Comparison of ENCODE assay signal across 9 mouse cellular contexts in genomic region chr17:35514756-35515155, GRCm38 (mm10). TPM values are rescaled to one million over a fixed set of nuclear protein-coding genes. Genes with fewer than 3 reads are reported as not detected.
A peak's percentile ranks its signal among the peaks of the same experiment; 100 is the strongest.
DNase-seq lines count a peak whose midpoint lies in the region; ATAC-seq and TF ChIP-seq lines count a peak whose summit lies in the region.
"Had no signal": no experiment of that assay in that cellular context is flagged by ENCODE, and none has a peak within 500 bp of the region (broad histone marks: within the 10 kb centered on the region; RNA-seq: fewer than 3 reads in every experiment).

No protein-coding gene starts in this region.

- no peaks in the 10 kb centered on the region for H3K9me3 ChIP-seq in lung, embryonic 15.5 days
- H3K9me3 ChIP-seq in lung, postnatal 0 days (ENCODE audit: low read length) = no peaks in the 10 kb centered on the region
- no peaks in the 10 kb centered on the region for H3K9me3 ChIP-seq in limb, embryonic 12.5 days
- H3K9me3 ChIP-seq in stomach, embryonic 16.5 days (replicated peaks; ENCODE audit: control insufficient read depth, low read length) = no peaks in the 10 kb centered on the region

- no peak for TF ChIP-seq CTCF in lung, postnatal 0 days (IDR thresholded peaks at IDR 0.05)
- no peak for TF ChIP-seq CTCF in embryonic fibroblast, embryonic 13.5 days (IDR thresholded peaks at IDR 0.05; ENCODE audit: borderline replicate concordance, insufficient read depth, low read length)

- no peak for ATAC-seq in lung, embryonic 15.5 days (ENCODE audit: borderline replicate concordance, extremely low read depth, low FRiP score, low TSS enrichment)
- ATAC-seq in lung, postnatal 0 days = no peak
- no peak for ATAC-seq in limb, embryonic 12.5 days (ENCODE audit: insufficient number of reproducible peaks, insufficient read depth, low FRiP score, low TSS enrichment, low read depth)
- ATAC-seq in stomach, embryonic 16.5 days (ENCODE audit: insufficient read depth, low FRiP score) = no peak

- no peak for TF ChIP-seq POLR2A in embryonic fibroblast, embryonic 13.5 days (IDR thresholded peaks at IDR 0.05; ENCODE audit: low read depth, low read length)

- no peak overlapping the region for H3K27ac ChIP-seq in lung, embryonic 15.5 days
- no peak overlapping the region for H3K27ac ChIP-seq in lung, postnatal 0 days (ENCODE audit: low read length)
- H3K27ac ChIP-seq in embryonic fibroblast, embryonic 13.5 days (ENCODE audit: insufficient read depth, low read length) = no peak overlapping the region
- H3K27ac ChIP-seq in limb, embryonic 12.5 days = no peak overlapping the region
- no peak overlapping the region for H3K27ac ChIP-seq in stomach, embryonic 16.5 days (ENCODE audit: low read length)

- no peak for DNase-seq in lung, postnatal 0 days (ENCODE audit: low spot score)
- DNase-seq in thymus, postnatal 36 days = no peak
- DNase-seq in Muller cell, postnatal 12 days (ENCODE audit: inconsistent ontology term) = no peak
- DNase-seq: cerebellum, postnatal 36 days; kidney, adult 8-10 months had no signal

- peak overlapping the region; percentile 62 for H3K9ac ChIP-seq in lung, embryonic 15.5 days
- no peak overlapping the region for H3K9ac ChIP-seq in lung, postnatal 0 days (replicated peaks; ENCODE audit: low read depth)
- H3K9ac ChIP-seq in limb, embryonic 12.5 days (replicated peaks) = peak overlapping the region; percentile 51
- peak overlapping the region; percentile 79 for H3K9ac ChIP-seq in stomach, embryonic 16.5 days (ENCODE audit: low read length)

- peak overlapping the region; percentile 72 for H3K4me3 ChIP-seq in lung, embryonic 15.5 days
- no peak overlapping the region for H3K4me3 ChIP-seq in lung, postnatal 0 days (ENCODE audit: low read depth, low read length)
- 0 out of 2 replicates have a peak overlapping the region, but pooled peaks have one; percentile 23 for H3K4me3 ChIP-seq in embryonic fibroblast, embryonic 13.5 days (ENCODE audit: insufficient read depth, low read length)
- peak overlapping the region; percentile 51 for H3K4me3 ChIP-seq in limb, embryonic 12.5 days (replicated peaks)
- peak overlapping the region; percentile 62 for H3K4me3 ChIP-seq in stomach, embryonic 16.5 days (replicated peaks; ENCODE audit: low read length)

- TF ChIP-seq EP300 in lung, postnatal 0 days (IDR thresholded peaks at IDR 0.05) = no peak

- H3K27me3 ChIP-seq in lung, embryonic 15.5 days = no peaks in the 10 kb centered on the region
- no peaks in the 10 kb centered on the region for H3K27me3 ChIP-seq in lung, postnatal 0 days (replicated peaks; ENCODE audit: insufficient read depth, low read length)
- no peaks in the 10 kb centered on the region for H3K27me3 ChIP-seq in limb, embryonic 12.5 days
- H3K27me3 ChIP-seq in stomach, embryonic 16.5 days (ENCODE audit: control insufficient read depth, insufficient read depth, low read length) = no peaks in the 10 kb centered on the region

- H3K4me1 ChIP-seq in lung, embryonic 15.5 days = peaks cover 40% of the 10 kb centered on the region
- peaks cover 9% of the 10 kb centered on the region; the same call in 1 of the 2 replicates for H3K4me1 ChIP-seq in lung, postnatal 0 days (ENCODE audit: insufficient read depth, low read depth, low read length)
- H3K4me1 ChIP-seq in embryonic fibroblast, embryonic 13.5 days (ENCODE audit: control insufficient read depth, insufficient read depth, low read length) = peaks cover 18% of the 10 kb centered on the region
- peaks cover 35% of the 10 kb centered on the region for H3K4me1 ChIP-seq in limb, embryonic 12.5 days (replicated peaks)
- peaks cover 24% of the 10 kb centered on the region for H3K4me1 ChIP-seq in stomach, embryonic 16.5 days (ENCODE audit: control insufficient read depth, insufficient read depth, low read length)

- 48% methylated on average over 6 of the region's 6 CpGs for WGBS in lung, embryonic 15.5 days
- WGBS in lung, postnatal 0 days = 54% methylated on average over 6 of the region's 6 CpGs
- WGBS in limb, embryonic 12.5 days = 40% methylated on average over 6 of the region's 6 CpGs
- 41% methylated on average over 6 of the region's 6 CpGs for WGBS in stomach, embryonic 16.5 days

- peaks cover 8% of the 10 kb centered on the region; the same call in 1 of the 2 replicates for H3K36me3 ChIP-seq in lung, embryonic 15.5 days
- H3K36me3 ChIP-seq in lung, postnatal 0 days (ENCODE audit: insufficient read depth, low read length) = no peaks in the 10 kb centered on the region
- peaks cover 27% of the 10 kb centered on the region for H3K36me3 ChIP-seq in limb, embryonic 12.5 days
- no peaks in the 10 kb centered on the region for H3K36me3 ChIP-seq in stomach, embryonic 16.5 days (ENCODE audit: control insufficient read depth, insufficient read depth, low read length)

- H3K4me2 ChIP-seq in lung, embryonic 15.5 days = peak overlapping the region; percentile 86
- H3K4me2 ChIP-seq in lung, postnatal 0 days (replicated peaks; ENCODE audit: low read depth, low read length) = no peak overlapping the region
- peak overlapping the region; percentile 69 for H3K4me2 ChIP-seq in limb, embryonic 12.5 days
- peak overlapping the region; percentile 87 for H3K4me2 ChIP-seq in stomach, embryonic 16.5 days (ENCODE audit: low read depth, low read length)

RNA-seq across cellular contexts. Expression of gene Tcf19, which starts 1.9 kb away (rescaled TPM):
- polyA plus RNA-seq in lung, embryonic 15.5 days (2015; fragmentation: Nextera tagmentation; extraction: Ambion mirVana) = 92.0 and 92.1 TPM in 2 replicates
- 14.2 and 17.4 TPM in 2 replicates for polyA plus RNA-seq in lung, postnatal 0 days (2015; fragmentation: Nextera tagmentation; extraction: Ambion mirVana)
- polyA plus RNA-seq in embryonic fibroblast, embryonic 13.5 days (2011; ENCODE audit: insufficient read length, low read depth, missing spikeins) = 25.5 and 30.6 TPM in 2 replicates
- 60.5 and 62.3 TPM in 2 replicates for polyA plus RNA-seq in limb, embryonic 12.5 days (2016; fragmentation: Nextera tagmentation; extraction: Ambion mirVana)
- polyA plus RNA-seq in stomach, embryonic 16.5 days (2015; fragmentation: Nextera tagmentation; extraction: Ambion mirVana) = 79.6 and 83.1 TPM in 2 replicates

RNA-seq across cellular contexts. Expression of gene Cchcr1, which starts 2.1 kb away (rescaled TPM):
- 21.2 and 23.3 TPM in 2 replicates for polyA plus RNA-seq in lung, embryonic 15.5 days (2015; fragmentation: Nextera tagmentation; extraction: Ambion mirVana)
- polyA plus RNA-seq in lung, postnatal 0 days (2015; fragmentation: Nextera tagmentation; extraction: Ambion mirVana) = 5.1 and 5.9 TPM in 2 replicates
- polyA plus RNA-seq in embryonic fibroblast, embryonic 13.5 days (2011; ENCODE audit: insufficient read length, low read depth, missing spikeins) = 18.6 and 22.8 TPM in 2 replicates
- polyA plus RNA-seq in limb, embryonic 12.5 days (2016; fragmentation: Nextera tagmentation; extraction: Ambion mirVana) = 26.1 and 26.3 TPM in 2 replicates
- polyA plus RNA-seq in stomach, embryonic 16.5 days (2015; fragmentation: Nextera tagmentation; extraction: Ambion mirVana) = 17.5 and 19.4 TPM in 2 replicates

RNA-seq across cellular contexts. Expression of gene Pou5f1, which starts 8.9 kb away (rescaled TPM):
- 0.11 and 0.14 TPM in 2 replicates for polyA plus RNA-seq in lung, embryonic 15.5 days (2015; fragmentation: Nextera tagmentation; extraction: Ambion mirVana)
- 0.13 TPM in 1 of 2 replicates, not detected in the other for polyA plus RNA-seq in lung, postnatal 0 days (2015; fragmentation: Nextera tagmentation; extraction: Ambion mirVana)
- 0.39 TPM in 1 of 2 replicates, not detected in the other for polyA plus RNA-seq in embryonic fibroblast, embryonic 13.5 days (2011; ENCODE audit: insufficient read length, low read depth, missing spikeins)
- polyA plus RNA-seq in limb, embryonic 12.5 days (2016; fragmentation: Nextera tagmentation; extraction: Ambion mirVana) = 0.56 TPM in 1 of 2 replicates, not detected in the other
- not detected in 2 replicates for polyA plus RNA-seq in stomach, embryonic 16.5 days (2015; fragmentation: Nextera tagmentation; extraction: Ambion mirVana)

RNA-seq across cellular contexts. Expression of gene Psors1c2, which starts 18.2 kb away (rescaled TPM):
- 0.78 and 1.1 TPM in 2 replicates for polyA plus RNA-seq in lung, embryonic 15.5 days (2015; fragmentation: Nextera tagmentation; extraction: Ambion mirVana)
- not detected in 2 replicates for polyA plus RNA-seq in lung, postnatal 0 days (2015; fragmentation: Nextera tagmentation; extraction: Ambion mirVana)
- polyA plus RNA-seq in embryonic fibroblast, embryonic 13.5 days (2011; ENCODE audit: insufficient read length, low read depth, missing spikeins) = 0.63 TPM in 1 of 2 replicates, not detected in the other
- 0.96 and 1.3 TPM in 2 replicates for polyA plus RNA-seq in limb, embryonic 12.5 days (2016; fragmentation: Nextera tagmentation; extraction: Ambion mirVana)
- 1.3 and 2.0 TPM in 2 replicates for polyA plus RNA-seq in stomach, embryonic 16.5 days (2015; fragmentation: Nextera tagmentation; extraction: Ambion mirVana)

RNA-seq across cellular contexts. Expression of gene Cdsn, which starts 37.2 kb away (rescaled TPM):
- 0.08 TPM in 1 of 2 replicates, not detected in the other for polyA plus RNA-seq in lung, embryonic 15.5 days (2015; fragmentation: Nextera tagmentation; extraction: Ambion mirVana)
- 0.04 TPM in 1 of 2 replicates, not detected in the other for polyA plus RNA-seq in lung, postnatal 0 days (2015; fragmentation: Nextera tagmentation; extraction: Ambion mirVana)
- 19.8 and 28.6 TPM in 2 replicates for polyA plus RNA-seq in embryonic fibroblast, embryonic 13.5 days (2011; ENCODE audit: insufficient read length, low read depth, missing spikeins)
- not detected in 2 replicates for polyA plus RNA-seq in limb, embryonic 12.5 days (2016; fragmentation: Nextera tagmentation; extraction: Ambion mirVana)
- 7.7 and 24.9 TPM in 2 replicates for polyA plus RNA-seq in stomach, embryonic 16.5 days (2015; fragmentation: Nextera tagmentation; extraction: Ambion mirVana)
